Mouse (Mus musculus): ENCODE data around the gene Wfdc13. TPM values are rescaled to one million over a fixed set of nuclear protein-coding genes. Genes with fewer than 3 reads are reported as not detected.
"Not testable (repeated sequence)": the region's sequence is repeated elsewhere in the genome, so short reads cannot be mapped to it uniquely, and the experiment has no call there.

Wfdc13 gene
- polyA plus RNA-seq, 1 experiment from 2014 or later = not detected

- no peaks in the 10 kb centered on the region for H3K9me3 ChIP-seq
- peaks cover 10% of the 10 kb centered on the region for H3K4me1 ChIP-seq
- H3K27ac ChIP-seq = no peak overlapping the region
- no peaks in the 10 kb centered on the region for H3K27me3 ChIP-seq (ENCODE audit: poor library complexity, severe bottlenecking)
- WGBS = 89% methylated on average over 16 of the region's 16 CpGs
- DNase-seq (ENCODE audit: extremely low spot score, low spot score) = no peak
- no peaks in the 10 kb centered on the region for H3K36me3 ChIP-seq (replicated peaks)
- H3K4me3 ChIP-seq = no peak overlapping the region
These were observed 7.8 kb upstream of the Wfdc13 start for GRCm38 (mm10) chr2:164676916-164677685.

- Histone ChIP-seq H3K4me3 (peak overlapping the region; percentile 44), H3K27me3 (ENCODE audit: poor library complexity, severe bottlenecking) (no peaks in the 10 kb centered on the region), H3K27ac (0 out of 2 replicates have a peak overlapping the region, but pooled peaks have one; percentile 35), H3K36me3 (replicated peaks) (no peaks in the 10 kb centered on the region), H3K4me1 (peaks cover 10% of the 10 kb centered on the region), H3K9me3 (no peaks in the 10 kb centered on the region)
- peak; percentile 79 for DNase-seq (ENCODE audit: extremely low spot score, low spot score)
- 28% methylated on average over 19 of the region's 19 CpGs for WGBS
These were observed 5.9 kb upstream of the Wfdc13 start for GRCm38 (mm10) chr2:164678848-164679625.

- H3K4me3 ChIP-seq = no peak overlapping the region
- H3K9me3 ChIP-seq = no peaks in the 10 kb centered on the region
- peaks cover 10% of the 10 kb centered on the region for H3K4me1 ChIP-seq
- 71% methylated on average over 3 of the region's 3 CpGs for WGBS
- H3K36me3 ChIP-seq (replicated peaks) = no peaks in the 10 kb centered on the region
- no peaks in the 10 kb centered on the region for H3K27me3 ChIP-seq (ENCODE audit: poor library complexity, severe bottlenecking)
- no peak for DNase-seq (ENCODE audit: extremely low spot score, low spot score)
- H3K27ac ChIP-seq = no peak overlapping the region
These were observed 5.0 kb upstream of the Wfdc13 start for GRCm38 (mm10) chr2:164679906-164680305.

GRCm38 (mm10) chr2:164698201-164698600 lies 13.3 kb downstream of the Wfdc13 start, which contains the start of gene Spint4:
Gene Spint4, plus strand, starts transcription at chr2:164698501.
- no peaks in the 10 kb centered on the region for H3K4me1 ChIP-seq
- DNase-seq (ENCODE audit: extremely low spot score, low spot score) = no peak
- no peak within 1 kb of the TSS for H3K4me3 ChIP-seq
- no peaks in the 10 kb centered on the region for H3K9me3 ChIP-seq
- H3K27me3 ChIP-seq (ENCODE audit: poor library complexity, severe bottlenecking) = no peaks in the 10 kb centered on the region
- H3K27ac ChIP-seq = no peak within 1 kb of the TSS
- H3K36me3 ChIP-seq (replicated peaks) = no peaks in the 10 kb centered on the region
- 89% methylated on average over 4 of the region's 4 CpGs for WGBS

- no peaks in the 10 kb centered on the region for H3K36me3 ChIP-seq (replicated peaks)
- H3K4me3 ChIP-seq = no peak overlapping the region
- DNase-seq (ENCODE audit: extremely low spot score, low spot score) = no peak
- H3K27me3 ChIP-seq (ENCODE audit: poor library complexity, severe bottlenecking) = no peaks in the 10 kb centered on the region
- no peak overlapping the region for H3K27ac ChIP-seq
- H3K9me3 ChIP-seq = no peaks in the 10 kb centered on the region
- H3K4me1 ChIP-seq = no peaks in the 10 kb centered on the region
- WGBS = 83% methylated on average over 5 of the region's 5 CpGs
These were observed 16.1 kb downstream of the Wfdc13 start for GRCm38 (mm10) chr2:164700959-164701358.

- Histone ChIP-seq H3K9me3 (no peaks in the 10 kb centered on the region), H3K4me1 (no peaks in the 10 kb centered on the region), H3K4me3 (no peak overlapping the region), H3K36me3 (replicated peaks) (no peaks in the 10 kb centered on the region), H3K27me3 (ENCODE audit: poor library complexity, severe bottlenecking) (no peaks in the 10 kb centered on the region), H3K27ac (no peak overlapping the region)
- no peak for DNase-seq (ENCODE audit: extremely low spot score, low spot score)
- WGBS = 93% methylated on average over 5 of the region's 5 CpGs
These were observed 16.9 kb downstream of the Wfdc13 start for GRCm38 (mm10) chr2:164701761-164702160.

- WGBS = 76% methylated on average over 5 of the region's 5 CpGs
These were observed 19.3 kb downstream of the Wfdc13 start for GRCm38 (mm10) chr2:164704235-164704634.

GRCm38 (mm10) chr2:164705328-164705727 lies 20.4 kb downstream of the Wfdc13 start:
- Histone ChIP-seq H3K27me3 (ENCODE audit: poor library complexity, severe bottlenecking) (no peaks in the 10 kb centered on the region), H3K27ac (no peak overlapping the region), H3K4me3 (no peak overlapping the region), H3K4me1 (no peaks in the 10 kb centered on the region), H3K9me3 (no peaks in the 10 kb centered on the region), H3K36me3 (replicated peaks) (no peaks in the 10 kb centered on the region)
- 91% methylated on average over 6 of the region's 6 CpGs for WGBS
- DNase-seq (ENCODE audit: extremely low spot score, low spot score) = no peak

More at GRCm38 (mm10) chr2:164704235-164704634, 19.3 kb downstream of the Wfdc13 start:
- Histone ChIP-seq H3K36me3 (replicated peaks) (no peaks in the 10 kb centered on the region), H3K9me3 (no peaks in the 10 kb centered on the region), H3K4me1 (no peaks in the 10 kb centered on the region), H3K27ac (no peak overlapping the region), H3K27me3 (ENCODE audit: poor library complexity, severe bottlenecking) (no peaks in the 10 kb centered on the region), H3K4me3 (no peak overlapping the region)
- no peak for DNase-seq (ENCODE audit: extremely low spot score, low spot score)

GRCm38 (mm10) chr2:164705991-164706390 lies 21.1 kb downstream of the Wfdc13 start:
- H3K9me3 ChIP-seq = no peaks in the 10 kb centered on the region
- no peaks in the 10 kb centered on the region for H3K27me3 ChIP-seq (ENCODE audit: poor library complexity, severe bottlenecking)
- H3K27ac ChIP-seq = no peak overlapping the region
- no peaks in the 10 kb centered on the region for H3K4me1 ChIP-seq
- H3K4me3 ChIP-seq = no peak overlapping the region
- WGBS = 92% methylated on average over 14 of the region's 14 CpGs
- no peak for DNase-seq (ENCODE audit: extremely low spot score, low spot score)
- H3K36me3 ChIP-seq (replicated peaks) = no peaks in the 10 kb centered on the region

- Histone ChIP-seq H3K27ac (no peak within 1 kb of the TSS), H3K9me3 (no peaks in the 10 kb centered on the region), H3K4me3 (no peak within 1 kb of the TSS), H3K4me1 (no peaks in the 10 kb centered on the region), H3K36me3 (replicated peaks) (no peaks in the 10 kb centered on the region), H3K27me3 (ENCODE audit: poor library complexity, severe bottlenecking) (no peaks in the 10 kb centered on the region)
- 77% methylated on average over 6 of the region's 6 CpGs for WGBS
- no peak for DNase-seq (ENCODE audit: extremely low spot score, low spot score)
These were observed 30.1 kb downstream of the Wfdc13 start, which contains the start of gene Spint5 for GRCm38 (mm10) chr2:164715005-164715404. Gene Spint5, plus strand, starts transcription at chr2:164715305.

GRCm38 (mm10) chr2:164716194-164716786 lies 31.4 kb downstream of the Wfdc13 start:
- not testable (repeated sequence) for H3K36me3 ChIP-seq (replicated peaks); DNase-seq (ENCODE audit: extremely low spot score, low spot score); H3K27me3 ChIP-seq (ENCODE audit: poor library complexity, severe bottlenecking); H3K27ac ChIP-seq; H3K4me3 ChIP-seq; H3K9me3 ChIP-seq; H3K4me1 ChIP-seq
- WGBS = 92% methylated on average over 23 of the region's 23 CpGs

- H3K9me3 ChIP-seq = no peaks in the 10 kb centered on the region
These were observed 38.4 kb downstream of the Wfdc13 start for GRCm38 (mm10) chr2:164723276-164723675.

More at GRCm38 (mm10) chr2:164723276-164723675, 38.4 kb downstream of the Wfdc13 start:
- H3K27ac ChIP-seq = no peak overlapping the region
- 70% methylated on average over 4 of the region's 4 CpGs for WGBS
- no peak overlapping the region for H3K4me3 ChIP-seq
- H3K4me1 ChIP-seq = no peaks in the 10 kb centered on the region
- no peak for DNase-seq (ENCODE audit: extremely low spot score, low spot score)
- H3K27me3 ChIP-seq (ENCODE audit: poor library complexity, severe bottlenecking) = no peaks in the 10 kb centered on the region
- no peaks in the 10 kb centered on the region for H3K36me3 ChIP-seq (replicated peaks)
